Mouse (Mus musculus): Measurements from ENCODE around the gene Fmnl2. TPM values are rescaled to one million over a fixed set of nuclear protein-coding genes. Genes with fewer than 3 reads are reported as not detected.

The Fmnl2 gene
- polyA plus RNA-seq, 1 experiment = 2.8 TPM

DNA sequence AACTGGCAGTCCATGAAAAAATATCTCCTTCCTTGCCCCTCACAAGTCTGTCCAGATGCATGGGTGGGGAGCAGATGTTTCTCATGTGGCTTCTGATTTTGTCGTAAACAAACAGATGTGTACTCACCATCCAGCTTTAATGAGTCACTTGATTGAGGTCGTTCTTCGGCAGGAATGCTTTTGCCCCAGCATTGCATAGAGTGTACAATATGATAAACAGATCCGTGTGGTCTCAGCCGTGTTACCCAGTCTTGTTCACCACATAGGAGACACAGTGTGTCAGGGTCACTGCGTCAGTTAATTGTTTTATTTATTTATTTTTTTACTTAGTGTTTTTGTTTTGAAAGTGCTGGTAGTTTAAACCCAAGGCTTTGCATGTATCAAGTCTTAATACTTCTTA lies 189.4 kb downstream of the Fmnl2 start:
- no peak overlapping the region for H3K4me3 ChIP-seq
- no peak overlapping the region for H3ac ChIP-seq (ENCODE audit: control insufficient read depth, insufficient read length)
- H3K4me2 ChIP-seq (ENCODE audit: low read depth) = no peak overlapping the region
- TF ChIP-seq SRF (IDR thresholded peaks at IDR 0.05; ENCODE audit: control insufficient read depth, insufficient read length, low read depth) (no peak), TCF3 (IDR thresholded peaks at IDR 0.05; ENCODE audit: insufficient read length, low read depth) (no peak), MYOG (IDR thresholded peaks at IDR 0.05; ENCODE audit: control insufficient read depth in 1 of 3, insufficient read depth in 1 of 3, insufficient read length in 2 of 3, low read depth in 2 of 3) (no peak), MAX (IDR thresholded peaks at IDR 0.05; ENCODE audit: low read depth) (no peak), CEBPB (IDR thresholded peaks at IDR 0.05; ENCODE audit: insufficient read depth, poor library complexity, severe bottlenecking) (no peak)
- H3K79me2 ChIP-seq (ENCODE audit: control insufficient read depth, insufficient read depth) = no peaks in the 10 kb centered on the region
- no peaks in the 10 kb centered on the region for H3K36me3 ChIP-seq (ENCODE audit: control insufficient read depth, insufficient read depth)
- H3K27me3 ChIP-seq (ENCODE audit: control insufficient read depth, insufficient read depth, insufficient read length) = no peaks in the 10 kb centered on the region

DNA sequence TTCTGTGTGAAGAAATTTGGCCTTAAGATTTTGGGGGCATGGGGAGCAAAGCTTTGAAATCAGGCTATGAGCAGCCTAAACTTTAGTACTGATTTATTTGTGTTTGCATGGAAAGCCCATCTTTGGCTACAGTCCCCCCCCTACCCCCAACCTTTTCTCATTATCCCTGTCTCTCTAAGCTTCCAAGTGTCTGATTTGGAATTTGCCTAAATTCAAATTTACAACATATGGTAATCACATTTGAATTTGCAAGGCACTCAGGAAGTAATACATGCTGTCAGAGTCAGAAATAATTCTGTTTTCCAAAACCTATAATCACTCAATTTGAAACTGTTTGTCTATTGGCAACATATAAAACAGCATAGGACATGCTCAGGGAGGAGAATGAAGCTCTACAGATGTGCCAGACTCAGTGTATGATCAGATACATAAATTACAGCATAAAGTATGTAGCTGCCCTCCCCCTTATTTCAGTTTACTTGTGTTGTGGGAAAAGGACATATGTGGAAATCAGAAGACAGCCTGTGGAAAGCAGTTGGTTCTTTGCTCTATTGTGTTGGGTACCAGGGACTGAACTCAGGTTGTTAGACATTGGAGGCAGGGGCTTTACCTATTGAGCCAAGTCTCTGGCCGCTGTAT lies 190.2 kb downstream of the Fmnl2 start:
- no peaks in the 10 kb centered on the region for H3K79me2 ChIP-seq (ENCODE audit: control insufficient read depth, insufficient read depth)
- H3ac ChIP-seq (ENCODE audit: control insufficient read depth, insufficient read length) = no peak overlapping the region
- no peaks in the 10 kb centered on the region for H3K36me3 ChIP-seq (ENCODE audit: control insufficient read depth, insufficient read depth)
- TF ChIP-seq REST (IDR thresholded peaks at IDR 0.05; ENCODE audit: insufficient read depth, insufficient read length) (no peak), E2F4 (IDR thresholded peaks at IDR 0.05; ENCODE audit: insufficient read depth) (no peak), MYOD1 (IDR thresholded peaks at IDR 0.05; ENCODE audit: control insufficient read depth in 1 of 3, insufficient read length in 2 of 3, low read depth in 2 of 3) (no peak), POLR2AphosphoS2 (IDR thresholded peaks at IDR 0.05; ENCODE audit: insufficient read length, low read depth) (no peak), MAX (IDR thresholded peaks at IDR 0.05; ENCODE audit: low read depth) (no peak), SRF (IDR thresholded peaks at IDR 0.05; ENCODE audit: control insufficient read depth, insufficient read length, low read depth) (no peak), USF1 (IDR thresholded peaks at IDR 0.05; ENCODE audit: low read depth) (no peak), TCF3 (IDR thresholded peaks at IDR 0.05; ENCODE audit: insufficient read length, low read depth) (no peak), CEBPB (IDR thresholded peaks at IDR 0.05; ENCODE audit: insufficient read depth, poor library complexity, severe bottlenecking) (no peak), TCF12 (IDR thresholded peaks at IDR 0.05; ENCODE audit: insufficient read depth, poor library complexity, severe bottlenecking) (no peak), POLR2A (IDR thresholded peaks at IDR 0.05; ENCODE audit: insufficient read length, low read depth) (no peak), MYOG (IDR thresholded peaks at IDR 0.05; ENCODE audit: control insufficient read depth in 1 of 3, insufficient read depth in 1 of 3, insufficient read length in 2 of 3, low read depth in 2 of 3) (no peak)
- H3K4me2 ChIP-seq (ENCODE audit: low read depth) = no peak overlapping the region
- no peak overlapping the region for H3K4me3 ChIP-seq
- H3K27me3 ChIP-seq (ENCODE audit: control insufficient read depth, insufficient read depth, insufficient read length) = no peaks in the 10 kb centered on the region

DNA sequence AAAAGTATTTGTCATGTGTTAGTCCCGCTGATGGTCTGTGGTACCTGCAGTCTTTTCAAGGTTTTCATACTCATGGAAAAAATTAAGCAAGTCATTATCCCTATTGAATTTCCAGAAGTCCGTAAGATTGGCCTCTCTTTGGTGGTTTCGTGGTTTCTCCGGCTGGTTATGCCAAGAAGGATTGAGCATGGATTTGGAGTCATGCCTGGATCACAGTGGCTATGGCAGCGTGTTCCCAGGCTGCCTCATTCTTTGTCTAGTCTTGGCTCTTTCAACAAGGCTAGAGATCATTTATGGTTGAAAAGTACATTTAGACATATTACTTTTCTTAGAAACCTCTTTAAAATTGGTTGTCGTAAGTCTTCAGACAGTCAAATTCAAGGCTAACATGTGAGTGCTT lies 192.7 kb downstream of the Fmnl2 start:
- TF ChIP-seq REST (IDR thresholded peaks at IDR 0.05; ENCODE audit: insufficient read depth, insufficient read length) = no peak
- TF ChIP-seq POLR2A (IDR thresholded peaks at IDR 0.05; ENCODE audit: insufficient read length, low read depth) = no peak
- no peak for TF ChIP-seq MYOG (IDR thresholded peaks at IDR 0.05; ENCODE audit: control insufficient read depth in 1 of 3, insufficient read depth in 1 of 3, insufficient read length in 2 of 3, low read depth in 2 of 3)
- no peak for TF ChIP-seq TCF12 (IDR thresholded peaks at IDR 0.05; ENCODE audit: insufficient read depth, poor library complexity, severe bottlenecking)
- no peak for TF ChIP-seq MAX (IDR thresholded peaks at IDR 0.05; ENCODE audit: low read depth)
- TF ChIP-seq CEBPB (IDR thresholded peaks at IDR 0.05; ENCODE audit: insufficient read depth, poor library complexity, severe bottlenecking) = no peak
- TF ChIP-seq USF1 (IDR thresholded peaks at IDR 0.05; ENCODE audit: low read depth) = no peak
- no peak for TF ChIP-seq TCF3 (IDR thresholded peaks at IDR 0.05; ENCODE audit: insufficient read length, low read depth)
- TF ChIP-seq E2F4 (IDR thresholded peaks at IDR 0.05; ENCODE audit: insufficient read depth) = no peak
- TF ChIP-seq POLR2AphosphoS2 (IDR thresholded peaks at IDR 0.05; ENCODE audit: insufficient read length, low read depth) = no peak
- no peak for TF ChIP-seq MYOD1 (IDR thresholded peaks at IDR 0.05; ENCODE audit: control insufficient read depth in 1 of 3, insufficient read length in 2 of 3, low read depth in 2 of 3)
- no peak for TF ChIP-seq SRF (IDR thresholded peaks at IDR 0.05; ENCODE audit: control insufficient read depth, insufficient read length, low read depth)
- no peaks in the 10 kb centered on the region for H3K79me2 ChIP-seq (ENCODE audit: control insufficient read depth, insufficient read depth)
- peak overlapping the region; percentile 33 for H3K4me2 ChIP-seq (ENCODE audit: low read depth)
- H3K27me3 ChIP-seq (ENCODE audit: control insufficient read depth, insufficient read depth, insufficient read length) = no peaks in the 10 kb centered on the region
- no peak overlapping the region for H3ac ChIP-seq (ENCODE audit: control insufficient read depth, insufficient read length)
- H3K36me3 ChIP-seq (ENCODE audit: control insufficient read depth, insufficient read depth) = no peaks in the 10 kb centered on the region
- no peak overlapping the region for H3K4me3 ChIP-seq

DNA sequence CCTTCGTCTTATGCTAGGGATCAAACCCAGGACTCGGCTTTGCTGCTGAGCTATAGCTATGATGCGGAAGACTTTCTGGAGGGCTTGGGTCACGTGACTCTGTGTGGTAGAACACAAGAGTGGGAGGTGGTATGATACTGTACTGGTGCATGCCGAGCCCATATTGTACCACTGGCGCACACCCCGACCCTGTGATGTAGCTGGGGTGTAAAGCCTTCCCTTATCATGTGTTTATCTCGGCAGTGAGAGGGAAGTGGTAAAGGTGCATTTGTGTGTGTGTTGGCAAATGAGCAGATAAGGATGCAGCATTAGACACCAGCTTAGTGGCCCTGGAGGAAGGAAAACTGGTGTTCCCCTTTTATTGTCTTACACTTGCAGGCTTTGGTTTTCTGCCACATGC lies 193.8 kb downstream of the Fmnl2 start:
- Histone ChIP-seq H3K4me3 (no peak overlapping the region), H3K4me2 (ENCODE audit: low read depth) (no peak overlapping the region), H3K36me3 (ENCODE audit: control insufficient read depth, insufficient read depth) (no peaks in the 10 kb centered on the region), H3ac (ENCODE audit: control insufficient read depth, insufficient read length) (no peak overlapping the region), H3K27me3 (ENCODE audit: control insufficient read depth, insufficient read depth, insufficient read length) (no peaks in the 10 kb centered on the region), H3K79me2 (ENCODE audit: control insufficient read depth, insufficient read depth) (no peaks in the 10 kb centered on the region)
- no peak for TF ChIP-seq TCF12 (IDR thresholded peaks at IDR 0.05; ENCODE audit: insufficient read depth, poor library complexity, severe bottlenecking)
- TF ChIP-seq CEBPB (IDR thresholded peaks at IDR 0.05; ENCODE audit: insufficient read depth, poor library complexity, severe bottlenecking) = no peak
- TF ChIP-seq SRF (IDR thresholded peaks at IDR 0.05; ENCODE audit: control insufficient read depth, insufficient read length, low read depth) = no peak
- TF ChIP-seq POLR2AphosphoS2 (IDR thresholded peaks at IDR 0.05; ENCODE audit: insufficient read length, low read depth) = no peak
- TF ChIP-seq TCF3 (IDR thresholded peaks at IDR 0.05; ENCODE audit: insufficient read length, low read depth) = no peak
- TF ChIP-seq MYOG (IDR thresholded peaks at IDR 0.05; ENCODE audit: control insufficient read depth in 1 of 3, insufficient read depth in 1 of 3, insufficient read length in 2 of 3, low read depth in 2 of 3) = no peak
- no peak for TF ChIP-seq MAX (IDR thresholded peaks at IDR 0.05; ENCODE audit: low read depth)
- TF ChIP-seq MYOD1 (IDR thresholded peaks at IDR 0.05; ENCODE audit: control insufficient read depth in 1 of 3, insufficient read length in 2 of 3, low read depth in 2 of 3) = no peak
- no peak for TF ChIP-seq REST (IDR thresholded peaks at IDR 0.05; ENCODE audit: insufficient read depth, insufficient read length)
- no peak for TF ChIP-seq POLR2A (IDR thresholded peaks at IDR 0.05; ENCODE audit: insufficient read length, low read depth)
- TF ChIP-seq E2F4 (IDR thresholded peaks at IDR 0.05; ENCODE audit: insufficient read depth) = no peak
- no peak for TF ChIP-seq USF1 (IDR thresholded peaks at IDR 0.05; ENCODE audit: low read depth)

Measured in myocyte (in vitro differentiated cells).